Mouse (Mus musculus) T-helper 1 cell (primary cell): ENCODE results near the gene Btbd9.

ENCODE experiments used
- in situ Hi-C: fragments of 300-600 bp; cut with MboI, MseI; formaldehyde crosslinking; loops from one replicate; pipeline ENCODE4 v1.15.1; 2025; ENCODE audit warnings: high pct_unique_total_duplicates

Btbd9 gene

DNA sequence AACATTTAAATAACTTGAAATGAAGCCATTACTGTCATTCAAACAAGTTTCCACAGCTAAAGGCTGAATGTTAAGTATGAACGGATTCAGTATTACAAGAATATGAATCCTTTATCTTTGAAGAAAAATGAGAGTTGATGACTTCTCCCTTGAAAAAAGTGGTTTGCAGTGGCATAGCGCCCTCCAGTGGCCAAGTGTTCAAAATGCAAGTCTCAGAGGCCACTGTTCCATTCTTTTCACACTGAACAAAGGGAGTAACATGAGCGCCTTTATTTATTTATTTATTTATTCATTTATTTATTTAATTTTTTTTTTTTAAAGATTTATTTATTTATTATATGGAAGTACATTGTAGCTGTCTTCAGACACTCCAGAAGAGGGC is 121.4 kb downstream of the Btbd9 start:
- in situ Hi-C loops: no loop called here

DNA sequence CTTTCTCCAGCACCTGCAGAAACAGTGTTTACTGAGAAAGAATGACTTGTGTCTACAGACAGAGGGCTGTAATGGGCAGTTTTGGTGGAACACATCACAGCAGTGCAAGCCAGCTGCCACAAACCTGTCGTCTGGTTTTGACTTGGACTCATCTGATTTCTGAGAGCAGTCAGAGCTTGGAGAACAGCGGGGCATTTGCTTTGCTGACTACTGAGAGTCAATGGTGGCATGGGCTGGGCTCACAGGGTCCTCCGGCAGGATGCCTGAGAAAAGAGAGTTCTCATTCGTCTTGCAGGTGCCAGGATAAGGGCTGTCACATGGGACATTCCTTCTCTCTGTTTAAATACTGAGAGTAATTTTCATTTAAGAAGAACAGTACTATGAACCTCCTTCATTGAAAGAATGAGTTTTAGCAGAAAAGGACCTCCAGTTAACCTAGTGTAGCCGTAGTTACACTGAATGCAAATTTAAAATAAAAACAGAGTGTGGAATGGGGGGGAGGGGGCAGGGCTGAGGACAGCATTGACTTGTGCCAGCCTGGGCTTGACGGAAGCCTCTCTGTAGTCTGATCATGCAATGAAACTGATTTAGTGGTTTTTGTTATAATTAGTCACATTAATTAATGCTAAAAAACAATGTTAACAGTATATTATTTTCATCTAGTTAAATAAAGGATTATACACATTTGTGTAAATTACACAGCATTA is 122.0 kb downstream of the Btbd9 start:
- in situ Hi-C loops: no loop called here

DNA sequence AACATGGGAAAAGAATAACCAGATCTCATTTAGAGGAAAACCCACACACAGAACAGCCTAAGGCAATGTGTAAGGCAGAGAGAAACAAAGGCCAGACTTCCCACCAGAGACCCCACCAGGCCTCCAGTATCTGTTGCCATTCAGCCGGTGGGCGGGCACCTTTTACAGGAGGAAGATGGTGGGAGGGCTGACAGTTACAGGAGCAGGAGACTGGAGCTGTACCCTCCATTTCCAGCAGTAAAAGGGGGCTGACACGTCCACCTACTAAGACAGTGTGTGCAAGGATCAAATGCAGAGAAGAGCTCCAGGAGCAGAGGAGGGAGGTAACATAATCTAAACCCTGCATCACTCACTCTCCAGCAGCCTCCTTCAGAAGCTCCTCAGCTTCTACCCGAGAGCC is 123.0 kb downstream of the Btbd9 start:
- in situ Hi-C loops: no loop called here

DNA sequence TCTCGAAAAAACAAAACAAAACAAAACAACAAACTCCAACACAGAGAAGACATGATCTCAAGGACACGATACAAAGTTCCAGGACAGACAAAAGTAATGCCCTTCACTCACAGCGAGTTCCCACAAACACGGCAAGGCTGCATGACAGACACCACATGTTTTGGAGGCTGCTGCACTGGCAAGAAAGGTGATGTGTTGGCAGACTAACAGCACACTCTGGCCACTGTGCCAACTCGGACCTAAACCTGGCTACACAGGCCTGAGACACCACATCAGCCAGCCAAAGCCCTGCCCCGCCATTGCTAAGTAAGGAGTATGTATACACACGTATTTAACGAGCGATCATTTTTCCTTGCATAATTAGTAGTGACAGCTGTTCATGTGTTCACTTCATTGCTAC is 123.9 kb downstream of the Btbd9 start:
- in situ Hi-C loops: no loop called here

DNA sequence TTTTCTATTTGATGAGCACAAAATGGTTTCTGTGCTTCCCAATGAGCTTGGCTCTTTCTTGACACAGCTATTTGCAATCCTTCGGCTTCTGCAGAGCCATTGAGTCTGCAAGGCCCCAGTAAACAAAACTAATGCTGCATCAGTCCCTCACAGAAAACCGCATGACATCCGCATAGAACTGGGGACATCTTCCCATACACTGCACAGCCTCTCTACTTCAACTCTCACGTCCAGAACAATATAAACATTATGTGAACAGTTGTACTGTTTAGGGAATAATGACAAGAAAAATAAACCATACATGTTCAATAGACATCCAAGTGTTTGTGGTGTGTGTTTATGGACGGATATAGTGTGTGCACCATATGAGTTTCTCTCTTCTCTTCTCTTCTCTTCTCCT is 127.7 kb downstream of the Btbd9 start:
- in situ Hi-C loops: loop anchor here (10.0 kb wide), 1 partner anchor 334 kb away; no protein-coding TSS in a partner anchor

DNA sequence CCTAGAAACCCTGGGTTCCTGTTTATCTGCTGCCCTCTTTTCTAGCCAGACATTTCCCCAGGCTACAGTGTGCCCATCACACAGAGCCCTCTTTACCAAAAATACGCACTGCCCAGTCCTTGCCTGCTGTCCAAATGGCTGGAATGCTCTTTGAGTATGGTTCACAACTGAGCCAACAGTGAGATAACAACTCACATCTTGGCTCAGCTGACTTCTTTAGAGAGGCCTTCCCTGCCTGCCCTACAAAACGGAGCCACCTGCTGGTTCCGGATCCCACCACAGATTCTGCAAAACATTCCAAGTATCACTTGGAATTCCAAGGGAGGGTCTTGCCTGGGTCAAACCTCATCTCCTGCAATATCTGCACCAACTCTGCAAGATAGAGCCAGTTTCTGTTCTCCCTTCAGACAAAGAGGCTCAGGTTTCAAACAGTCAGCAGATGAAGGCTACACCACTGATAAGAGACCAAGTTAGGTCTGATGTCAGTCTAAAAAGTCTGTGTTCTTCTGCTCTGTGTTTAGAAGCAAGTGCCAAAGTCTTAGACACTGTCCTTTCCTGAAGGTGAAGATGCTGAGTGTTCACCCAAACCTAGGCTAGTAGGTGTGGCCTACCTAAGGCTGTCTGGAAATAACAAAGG is 130.4 kb downstream of the Btbd9 start:
- in situ Hi-C loops: loop anchor here (10.0 kb wide), 1 partner anchor 331 kb away; no protein-coding TSS in a partner anchor

DNA sequence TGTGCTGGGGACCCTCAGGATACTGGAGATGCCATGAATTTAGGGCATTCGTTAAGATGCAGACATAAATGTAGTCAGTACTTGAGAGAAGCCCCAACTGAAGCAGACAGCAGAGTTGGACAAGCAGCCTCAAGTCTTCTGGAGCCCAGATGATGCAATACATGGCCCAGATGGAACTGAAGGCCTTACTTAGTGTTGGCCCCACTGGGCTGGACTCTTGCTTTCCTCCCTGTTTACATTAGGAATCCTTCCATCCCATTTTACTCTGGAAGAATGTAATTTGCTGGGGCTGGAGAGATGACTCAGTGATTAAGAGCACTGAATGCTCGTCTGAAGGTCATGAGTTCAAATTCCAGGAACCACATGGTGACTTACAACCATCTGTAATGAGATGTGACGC is 136.6 kb downstream of the Btbd9 start:
- in situ Hi-C loops: loop anchor here (10.0 kb wide), 1 partner anchor 325 kb away; no protein-coding TSS in a partner anchor

DNA sequence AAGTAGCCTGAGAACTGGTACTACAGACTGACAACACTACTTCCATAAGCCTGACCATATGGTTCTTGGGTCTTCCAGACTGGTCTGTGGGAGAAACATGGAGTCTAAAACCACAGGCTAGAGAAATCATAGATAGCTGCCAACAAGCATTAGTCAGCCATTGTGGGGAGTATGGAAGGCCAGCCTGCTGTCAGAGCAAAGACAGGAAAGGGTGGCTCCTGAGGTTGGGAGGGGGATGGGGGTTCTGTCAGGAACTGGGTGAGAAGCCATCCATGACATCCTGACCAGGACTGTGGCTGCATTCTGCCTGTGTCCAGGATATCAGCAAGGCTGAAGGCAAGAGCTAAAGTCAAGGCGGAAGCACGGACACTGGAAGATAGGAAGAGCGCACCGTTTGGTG is 137.5 kb downstream of the Btbd9 start:
- in situ Hi-C loops: no loop called here

DNA sequence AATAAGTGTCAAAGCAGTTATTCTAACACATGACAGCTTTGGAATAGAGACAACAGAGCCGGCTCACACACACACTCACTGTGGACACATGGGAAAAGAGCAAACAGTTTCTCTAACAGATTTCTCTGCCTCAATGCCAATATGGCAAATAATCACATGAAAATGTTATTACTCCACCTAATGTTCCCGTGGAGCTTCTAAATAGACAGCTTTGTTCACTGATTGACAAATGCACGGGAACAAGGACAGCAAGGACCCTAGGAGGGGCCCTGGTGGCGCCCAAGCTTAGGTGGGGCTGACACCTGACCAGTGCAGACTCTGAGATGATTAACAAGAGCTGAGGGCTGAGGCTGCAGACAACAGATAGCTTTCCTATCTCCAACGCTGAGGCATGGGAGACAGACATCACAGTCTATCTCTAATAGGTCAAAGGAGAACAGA is 140.2 kb downstream of the Btbd9 start:
- in situ Hi-C loops: no loop called here

DNA sequence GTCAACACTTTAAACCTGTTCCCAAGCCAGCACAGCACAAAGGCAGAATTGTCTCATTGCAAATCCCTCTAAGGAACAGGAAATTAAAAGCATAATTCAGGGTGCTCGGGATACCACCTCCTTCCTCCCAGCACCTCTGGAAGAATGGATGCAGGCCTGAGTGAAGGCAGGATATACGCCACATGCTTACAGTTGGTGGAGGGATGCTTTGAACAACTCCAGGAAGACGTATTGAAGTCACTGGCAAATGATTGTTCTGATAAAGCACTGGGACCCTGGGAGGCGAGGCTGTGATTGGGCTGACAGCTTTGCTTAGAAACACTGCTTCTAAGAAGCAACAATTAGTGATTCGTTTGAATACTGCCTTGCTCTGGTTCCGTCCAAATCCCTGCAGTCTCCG is 140.8 kb downstream of the Btbd9 start:
- in situ Hi-C loops: no loop called here

DNA sequence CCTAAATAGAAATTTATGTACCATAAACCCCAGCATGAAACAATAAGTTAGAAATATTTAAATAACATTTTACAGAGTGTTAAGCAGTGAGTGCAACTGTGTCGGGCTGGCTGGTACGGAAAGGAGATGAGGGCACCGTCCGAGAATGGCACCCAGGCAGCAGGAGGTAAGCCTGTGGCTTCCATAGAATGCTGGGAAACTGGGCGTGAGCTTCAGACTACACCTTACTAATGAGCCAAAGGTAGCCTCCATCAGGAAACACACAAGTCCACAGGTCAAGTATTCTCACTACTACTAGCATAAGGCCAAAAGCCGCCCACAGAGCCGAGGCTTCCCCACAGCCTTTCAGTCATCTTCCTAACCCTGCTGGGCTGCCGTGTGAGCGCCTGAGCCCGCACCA is 144.2 kb downstream of the Btbd9 start:
- in situ Hi-C loops: no loop called here

DNA sequence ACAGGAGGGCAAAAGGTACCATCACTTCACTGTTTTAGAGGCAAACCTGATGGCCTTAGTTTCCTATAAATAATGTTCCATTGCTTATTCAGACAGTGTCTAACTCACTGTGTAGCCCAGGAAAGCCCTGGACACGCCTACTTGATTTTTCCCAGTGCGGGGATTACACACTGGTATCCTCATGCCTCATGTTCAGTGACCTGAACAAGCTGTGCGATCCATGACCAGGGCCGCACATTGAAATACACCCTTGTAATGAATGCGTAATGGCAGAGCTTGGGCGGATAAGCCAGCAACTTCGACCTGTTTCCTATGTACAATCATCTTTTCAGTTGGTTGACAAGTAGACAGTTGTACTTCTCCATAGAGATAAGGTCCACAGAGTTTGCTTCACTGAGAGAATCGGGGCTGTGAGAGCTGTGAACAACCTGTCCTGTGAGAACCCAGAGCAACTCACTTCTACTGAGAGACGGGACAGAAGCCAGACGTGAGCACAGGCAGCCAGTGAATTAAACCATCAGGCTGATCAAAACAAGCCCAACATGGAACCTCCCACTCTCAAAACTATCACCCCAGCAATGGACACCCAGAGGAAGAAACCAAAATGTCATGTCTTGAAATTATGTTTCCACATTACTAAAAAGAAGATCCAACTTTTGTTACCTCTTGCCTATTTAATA is 145.2 kb downstream of the Btbd9 start:
- in situ Hi-C loops: no loop called here

DNA sequence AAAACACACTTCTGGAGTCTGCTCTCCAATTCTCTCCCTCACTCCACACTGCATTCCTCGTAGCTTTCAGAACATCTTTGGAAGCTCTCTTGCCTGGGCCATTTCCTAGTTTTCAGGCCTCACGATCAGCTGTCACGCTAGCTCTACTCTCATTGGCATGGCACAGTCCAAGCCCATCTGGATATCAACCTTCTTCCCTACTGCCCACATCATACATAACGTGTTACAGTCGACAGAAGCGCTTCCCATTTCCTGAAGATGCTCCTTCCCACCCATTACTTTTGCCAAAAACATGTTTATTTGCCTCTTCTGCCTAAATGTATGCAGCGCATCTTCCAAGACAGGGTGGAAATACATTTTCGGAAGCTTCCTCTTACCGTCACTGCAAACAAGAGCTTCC is 147.6 kb downstream of the Btbd9 start:
- in situ Hi-C loops: no loop called here

DNA sequence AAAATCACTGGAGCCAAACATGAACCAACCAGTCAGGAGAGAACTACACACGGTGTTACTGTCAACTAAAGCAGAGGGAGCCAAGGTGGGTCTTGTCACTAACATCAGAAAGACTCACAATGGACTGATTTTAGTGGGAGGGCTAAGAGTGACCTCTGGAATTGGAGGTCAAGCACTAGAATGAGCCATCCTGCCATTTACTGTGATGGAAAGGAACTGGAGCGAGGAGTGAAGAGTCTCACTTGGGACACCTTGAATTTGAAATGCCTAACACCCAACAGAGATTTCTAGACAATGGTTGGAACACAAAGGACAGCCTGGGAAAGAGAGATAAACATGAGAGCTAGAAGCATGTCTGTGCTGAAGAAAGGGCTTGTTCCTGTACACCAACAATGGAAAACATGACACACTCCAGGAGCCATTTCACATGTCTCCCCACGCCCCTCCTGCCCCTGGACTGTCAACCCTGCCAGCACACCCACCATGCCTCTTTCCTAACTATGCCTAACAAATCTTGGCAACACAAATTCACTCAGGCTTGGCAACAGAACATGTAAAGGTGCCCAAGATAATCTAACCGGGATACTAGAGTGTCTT is 152.9 kb downstream of the Btbd9 start:
- in situ Hi-C loops: no loop called here

DNA sequence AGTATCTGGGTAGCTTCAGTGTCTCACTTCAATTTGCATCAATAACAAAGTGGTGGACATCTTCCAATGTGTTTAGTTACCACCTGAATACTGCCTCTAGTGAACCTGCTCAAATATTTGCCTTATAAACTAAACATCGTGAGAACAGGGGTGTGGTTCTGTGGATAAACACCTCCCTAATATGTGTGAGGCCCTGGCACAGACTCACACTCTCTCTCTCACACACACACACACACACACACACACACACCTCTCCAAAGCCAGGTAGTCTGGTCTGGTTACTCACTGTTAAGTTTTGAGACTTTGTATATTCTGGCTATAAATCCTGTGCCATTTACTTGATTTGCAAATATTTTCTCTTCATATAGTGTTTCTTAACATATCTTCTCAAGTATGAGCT is 154.0 kb downstream of the Btbd9 start:
- in situ Hi-C loops: no loop called here

DNA sequence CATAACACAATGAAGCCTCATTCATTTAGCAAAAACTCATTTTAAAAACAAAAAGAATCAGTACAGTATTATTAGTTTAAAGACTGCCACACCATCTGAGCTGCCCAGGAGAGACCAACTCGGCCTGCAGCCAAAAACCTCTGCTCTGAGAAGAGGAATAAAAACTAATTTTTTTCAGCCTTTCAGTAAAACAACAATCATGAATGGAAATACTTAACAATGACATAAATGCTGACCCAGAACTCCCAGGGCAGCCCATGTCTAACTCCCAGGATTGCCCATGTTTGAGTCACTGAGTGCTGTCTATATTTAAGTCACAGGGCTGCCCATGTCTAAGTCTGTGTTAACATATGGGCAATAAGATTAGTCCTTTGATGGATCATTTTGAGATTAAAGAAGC is 155.0 kb downstream of the Btbd9 start:
- in situ Hi-C loops: no loop called here

DNA sequence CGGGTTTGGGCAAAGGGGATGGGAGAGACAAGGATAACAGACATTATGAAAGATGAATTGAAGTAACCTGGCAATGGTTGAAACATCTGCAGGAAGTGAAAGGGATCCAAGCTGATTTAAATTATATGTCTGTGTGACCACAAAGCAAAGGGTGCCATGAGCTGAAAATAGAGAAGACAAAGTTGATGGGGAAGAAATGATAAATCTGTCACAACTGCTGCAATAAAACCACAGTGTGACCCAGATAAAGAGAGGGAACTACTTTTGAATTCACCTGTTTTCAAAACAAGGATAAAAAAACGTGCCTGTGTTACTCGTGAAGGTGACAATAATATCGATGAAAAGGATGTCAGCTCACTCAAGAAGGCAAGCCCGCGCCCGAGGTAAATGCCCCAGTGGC is 156.8 kb downstream of the Btbd9 start:
- in situ Hi-C loops: no loop called here

DNA sequence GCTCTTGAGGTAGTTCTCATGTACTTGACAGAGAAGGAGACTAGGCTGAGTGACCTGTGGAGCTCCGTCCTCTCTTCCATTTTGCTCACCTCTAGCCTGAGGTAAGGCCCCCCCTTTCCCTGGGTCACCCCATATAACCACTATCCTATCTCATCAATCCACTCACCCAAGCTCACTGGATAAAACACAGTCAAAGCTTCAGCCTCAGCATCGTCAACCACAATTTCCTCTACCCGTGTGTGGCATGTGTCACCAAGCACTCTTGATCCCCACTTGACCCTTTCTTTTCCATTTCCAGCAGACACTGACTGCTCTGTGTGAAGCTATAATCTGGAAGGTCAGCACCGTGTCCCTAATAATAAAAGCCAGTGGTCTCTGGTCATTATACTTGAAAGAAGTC is 157.8 kb downstream of the Btbd9 start:
- in situ Hi-C loops: no loop called here

DNA sequence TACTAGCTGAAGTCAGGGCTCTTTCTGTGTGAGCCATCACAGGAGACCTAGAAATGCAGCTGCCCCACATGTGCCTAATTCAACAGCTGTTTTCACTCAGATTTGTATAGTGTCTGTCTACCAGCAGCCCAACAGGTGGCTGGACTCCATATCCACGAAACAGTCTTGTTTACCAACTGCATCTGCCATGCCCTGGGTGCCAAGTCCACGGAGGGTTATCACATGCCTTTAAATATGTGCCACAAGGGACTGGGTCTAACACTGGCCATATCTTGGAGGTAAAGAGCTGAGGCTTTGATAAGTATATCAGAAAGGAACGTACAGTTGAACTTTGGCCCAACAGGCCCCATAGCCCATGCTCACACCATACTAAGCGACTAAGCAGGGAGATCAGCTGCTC is 159.2 kb downstream of the Btbd9 start:
- in situ Hi-C loops: no loop called here

DNA sequence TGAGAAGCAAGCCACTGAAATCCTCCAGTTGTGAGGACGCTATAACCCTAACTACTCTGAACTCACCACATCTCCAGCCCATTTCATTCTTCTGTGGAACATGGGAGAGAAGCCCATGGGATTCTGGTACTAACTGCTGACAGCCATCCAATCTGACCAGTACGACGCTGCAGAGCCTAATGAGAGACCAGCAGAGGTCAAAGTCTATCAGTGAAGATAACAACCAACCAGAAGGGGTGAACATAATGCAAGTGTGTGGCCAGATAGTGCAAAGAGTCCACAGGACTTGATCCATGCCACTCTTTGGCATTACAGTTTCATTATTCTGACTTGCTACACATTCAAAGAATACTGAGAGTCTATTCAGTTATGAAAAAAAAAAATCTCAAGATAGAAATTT is 160.6 kb downstream of the Btbd9 start:
- in situ Hi-C loops: no loop called here

DNA sequence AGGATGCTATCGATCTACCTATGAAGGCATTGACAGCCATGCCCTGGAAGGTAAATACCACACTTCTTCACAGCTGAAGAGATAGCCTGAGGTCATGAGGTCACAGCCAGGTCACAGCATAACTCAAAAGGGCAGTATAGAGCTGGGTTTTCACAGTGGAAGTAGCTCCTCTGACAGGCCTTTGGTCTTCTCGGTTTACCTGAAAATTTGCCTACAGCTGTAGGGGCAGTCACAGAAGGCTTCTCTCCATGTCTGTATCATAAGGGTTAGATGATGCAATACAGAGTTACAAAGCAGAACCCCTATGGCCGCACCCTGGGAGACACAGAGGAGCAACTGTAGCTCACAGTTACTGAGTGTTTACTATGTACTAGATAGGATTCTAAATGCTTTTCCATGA is 163.3 kb downstream of the Btbd9 start:
- in situ Hi-C loops: no loop called here

DNA sequence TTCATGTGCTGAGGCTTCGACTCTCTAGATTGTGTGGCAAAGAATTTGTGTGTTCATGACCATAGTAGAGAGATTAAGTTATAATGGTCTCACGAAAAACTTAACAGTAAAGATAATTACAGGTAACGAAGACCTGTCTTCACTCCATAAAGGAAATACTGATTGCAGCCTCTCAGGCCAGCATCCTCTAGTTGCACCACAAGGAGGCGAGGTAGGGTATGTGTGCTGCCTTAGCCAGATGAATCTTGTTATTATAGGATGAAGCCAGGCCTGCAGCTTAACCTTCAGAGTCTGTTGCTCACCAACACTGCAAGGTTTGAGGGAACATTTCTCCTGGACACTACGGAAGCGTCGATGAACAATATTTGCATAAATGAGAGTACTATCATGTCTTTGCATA is 170.3 kb downstream of the Btbd9 start:
- in situ Hi-C loops: no loop called here

DNA sequence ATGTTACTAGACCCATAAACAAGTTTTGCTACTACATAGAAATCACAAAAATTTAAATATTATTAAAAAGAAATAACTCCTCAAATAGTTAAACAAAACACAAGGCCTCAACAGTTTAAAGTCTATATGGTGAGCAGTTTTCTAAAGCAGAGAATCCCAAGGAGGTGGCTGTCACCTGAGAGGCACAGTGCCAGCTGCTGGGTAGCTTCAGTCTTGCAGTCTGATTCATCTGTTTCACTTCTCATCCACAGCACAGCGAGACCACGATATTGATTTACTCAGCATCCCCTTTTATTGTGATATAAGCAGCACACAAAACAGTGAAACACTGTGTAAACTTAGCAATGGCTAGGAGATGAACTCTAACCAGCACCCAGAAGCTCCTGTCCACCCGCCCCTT is 173.4 kb downstream of the Btbd9 start:
- in situ Hi-C loops: no loop called here
